Mouse (Mus musculus): ENCODE results near the gene Rims1.

GRCm38 (mm10) chr1:22306519-22306918, 499.3 kb downstream of the Rims1 start:
- TF ChIP-seq CTCF (IDR thresholded peaks at IDR 0.05; ENCODE audit: control insufficient read depth, insufficient read depth, insufficient read length) (no peak), FOSL1 (IDR thresholded peaks at IDR 0.05; ENCODE audit: insufficient read depth, low read length, poor library complexity, severe bottlenecking) (no peak), CEBPB (IDR thresholded peaks at IDR 0.05; ENCODE audit: low read depth) (no peak), MAX (IDR thresholded peaks at IDR 0.05) (no peak), MYOG (IDR thresholded peaks at IDR 0.05; ENCODE audit: control insufficient read depth, extremely low read depth, insufficient read length) (no peak), USF1 (IDR thresholded peaks at IDR 0.05; ENCODE audit: low read depth) (no peak)

All from C2C12 (cell line).